Mouse (Mus musculus) megakaryocyte, adult 5-6 weeks (primary cell): ENCODE results near the gene Olfr303. TPM values are rescaled to one million over a fixed set of nuclear protein-coding genes. Genes with fewer than 3 reads are reported as not detected.
"Not testable (repeated sequence)": the region's sequence is repeated elsewhere in the genome, so short reads cannot be mapped to it uniquely, and the experiment has no call there.

Experiments used
- ATAC-seq: 2 replicates; pipeline ENCODE4 v1.8.0; 2016; ENCODE audit warnings: mild to moderate bottlenecking, inconsistent platforms; ENCODE audit not compliant: poor library complexity, severe bottlenecking
- total RNA-seq, 2 experiments: library from RNA; stranded (forward) in 1 of 2; stranded (reverse) in 1 of 2; fragments of 153-499, 151-499 nt in 1 of 2; fragments of 221-1000, 200-1000 nt in 1 of 2; gene quantifications; 2 replicates each; pipeline versions ENCODE4 v1.2.3 to v1.2.4; 2015 to 2017

Gene Olfr303
- total RNA-seq (2015): not detected in 2 replicates
- total RNA-seq (2017): not detected in 2 replicates

GRCm38 (mm10) chr7:86397689-86398088 is at the start of gene Olfr303:
Olfr303 (minus strand) TSS chr7:86397789.
- no peak for ATAC-seq

GRCm38 (mm10) chr7:86403546-86403945 is 6.0 kb upstream of the Olfr303 start, which contains the start of gene Olfr301:
Olfr301 (plus strand) TSS chr7:86403846.
- no peak for ATAC-seq

GRCm38 (mm10) chr7:86386558-86386957 is 11.0 kb downstream of the Olfr303 start, which contains the start of gene Olfr304:
Olfr304 (minus strand) TSS chr7:86386658.
- no peak for ATAC-seq

GRCm38 (mm10) chr7:86385769-86386168 is 11.8 kb downstream of the Olfr303 start:
- ATAC-seq: no peak

GRCm38 (mm10) chr7:86366828-86367227 is 30.8 kb downstream of the Olfr303 start, which contains the start of gene Olfr305:
Olfr305 (minus strand) TSS chr7:86366928.
- no peak for ATAC-seq

GRCm38 (mm10) chr7:86346296-86346695 is 51.3 kb downstream of the Olfr303 start:
- ATAC-seq: not testable (repeated sequence)

- ATAC-seq: no peak
These were observed 53.3 kb downstream of the Olfr303 start for GRCm38 (mm10) chr7:86344253-86344652.

GRCm38 (mm10) chr7:86342881-86343565 is 54.6 kb downstream of the Olfr303 start:
- no peak for ATAC-seq

Other genes starting within 250 kb of the Olfr303 start
- not detected in 2 replicates for gene Vmn2r75, start 226.0 kb downstream of the Olfr303 start, total RNA-seq (2015)
- not detected in 2 replicates for gene Vmn2r75, start 226.0 kb downstream of the Olfr303 start, total RNA-seq (2017)
- gene Vmn2r76, start 151.5 kb downstream of the Olfr303 start, total RNA-seq (2015): not detected in 2 replicates
- under 0.01 TPM in 1 of 2 replicates, not detected in the other for gene Vmn2r76, start 151.5 kb downstream of the Olfr303 start, total RNA-seq (2017)
- gene Olfr310, start 120.6 kb downstream of the Olfr303 start, total RNA-seq (2015): not detected in 2 replicates
- gene Olfr310, start 120.6 kb downstream of the Olfr303 start, total RNA-seq (2017): not detected in 2 replicates
- not detected in 2 replicates for gene Olfr309, start 84.1 kb downstream of the Olfr303 start, total RNA-seq (2015)
- not detected in 2 replicates for gene Olfr309, start 84.1 kb downstream of the Olfr303 start, total RNA-seq (2017)
- not detected in 2 replicates for gene Olfr308, start 72.2 kb downstream of the Olfr303 start, total RNA-seq (2015)
- not detected in 2 replicates for gene Olfr308, start 72.2 kb downstream of the Olfr303 start, total RNA-seq (2017)
- gene Olfr307, start 60.2 kb downstream of the Olfr303 start, total RNA-seq (2015): not detected in 2 replicates
- gene Olfr307, start 60.2 kb downstream of the Olfr303 start, total RNA-seq (2017): not detected in 2 replicates
- gene Olfr305, start 30.9 kb downstream of the Olfr303 start, total RNA-seq (2015): not detected in 2 replicates
- gene Olfr305, start 30.9 kb downstream of the Olfr303 start, total RNA-seq (2017): not detected in 2 replicates
- not detected in 2 replicates for gene Olfr304, start 11.1 kb downstream of the Olfr303 start, total RNA-seq (2015)
- gene Olfr304, start 11.1 kb downstream of the Olfr303 start, total RNA-seq (2017): not detected in 2 replicates
- not detected in 2 replicates for gene Olfr301, start 6.1 kb upstream of the Olfr303 start, total RNA-seq (2015)
- gene Olfr301, start 6.1 kb upstream of the Olfr303 start, total RNA-seq (2017): not detected in 2 replicates
- gene Olfr299, start 62.1 kb upstream of the Olfr303 start, total RNA-seq (2015): not detected in 2 replicates
- not detected in 2 replicates for gene Olfr299, start 62.1 kb upstream of the Olfr303 start, total RNA-seq (2017)
- gene Olfr298, start 94.7 kb upstream of the Olfr303 start, total RNA-seq (2015): not detected in 2 replicates
- gene Olfr298, start 94.7 kb upstream of the Olfr303 start, total RNA-seq (2017): not detected in 2 replicates
- not detected in 2 replicates for gene Olfr297, start 122.2 kb upstream of the Olfr303 start, total RNA-seq (2015)
- gene Olfr297, start 122.2 kb upstream of the Olfr303 start, total RNA-seq (2017): not detected in 2 replicates
- gene Olfr295, start 186.1 kb upstream of the Olfr303 start, total RNA-seq (2015): not detected in 2 replicates
- gene Olfr295, start 186.1 kb upstream of the Olfr303 start, total RNA-seq (2017): not detected in 2 replicates
- gene Olfr294, start 218.9 kb upstream of the Olfr303 start, total RNA-seq (2015): not detected in 2 replicates
- gene Olfr294, start 218.9 kb upstream of the Olfr303 start, total RNA-seq (2017): not detected in 2 replicates